Mouse (Mus musculus): ENCODE results near the gene Ltbp1. TPM values are rescaled to one million over a fixed set of nuclear protein-coding genes. Genes with fewer than 3 reads are reported as not detected.

Ltbp1 gene
- polyA plus RNA-seq, 1 experiment from 2014 or later: 2.2 TPM

DNA sequence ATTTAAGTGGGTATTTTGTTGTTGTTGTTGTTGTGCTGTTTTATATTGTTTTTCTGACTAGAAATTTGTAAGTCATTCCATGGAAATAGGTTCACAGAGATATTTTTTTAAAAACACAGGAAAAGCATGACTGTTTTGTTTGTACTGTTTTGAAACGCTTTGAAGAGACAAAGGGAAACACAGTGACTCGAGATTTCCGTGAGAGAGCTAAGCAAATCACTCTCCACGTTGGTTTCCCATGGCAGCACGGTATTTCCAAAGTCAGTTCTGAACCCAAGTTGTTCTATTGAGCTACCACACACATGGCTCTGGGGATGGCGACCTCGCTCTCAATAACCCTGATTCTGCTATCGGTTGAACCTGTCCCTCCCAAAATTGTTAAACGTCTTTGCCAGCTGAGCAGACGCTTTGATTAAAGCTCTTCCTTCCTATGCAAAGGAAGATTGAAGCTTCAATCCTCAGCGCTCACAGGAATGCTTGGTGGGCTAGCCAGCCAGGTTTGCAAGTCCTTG, 431.9 kb downstream of the Ltbp1 start:
- ATAC-seq (ENCODE audit: low FRiP score): no peak
- no peak overlapping the region for H3K4me2 ChIP-seq
- 71% methylated on average over 11 of the region's 11 CpGs for WGBS
- H3K9me3 ChIP-seq: no peaks in the 10 kb centered on the region
- H3K4me3 ChIP-seq: no peak overlapping the region
- H3K27me3 ChIP-seq: no peaks in the 10 kb centered on the region
- H3K4me1 ChIP-seq (replicated peaks): 0 out of 2 replicates have a peak, but pooled peaks cover 8% of the 10 kb centered on the region
- no peaks in the 10 kb centered on the region for H3K36me3 ChIP-seq
- H3K27ac ChIP-seq: no peak overlapping the region
- no peak overlapping the region for H3K9ac ChIP-seq

DNA sequence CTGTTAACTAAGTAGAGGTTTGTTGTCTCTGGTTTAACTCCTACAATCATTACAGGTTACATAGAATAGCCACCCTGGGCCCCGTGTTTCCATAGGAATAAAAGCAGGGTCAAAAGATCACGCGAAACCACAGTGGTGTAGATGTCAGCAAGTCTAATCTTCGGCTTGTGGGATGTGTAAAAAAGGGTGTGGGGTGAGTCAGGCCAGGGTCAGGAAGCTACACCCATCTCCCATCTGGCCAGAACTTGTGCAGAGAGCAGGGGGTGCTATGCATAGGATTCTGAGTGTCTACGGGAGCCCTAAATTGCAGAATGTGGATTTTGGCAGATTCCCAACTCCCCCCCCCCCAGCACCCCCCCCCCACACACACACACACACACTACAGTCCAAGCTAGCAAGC, 432.8 kb downstream of the Ltbp1 start:
- no peak for ATAC-seq (ENCODE audit: low FRiP score)

GRCm38 (mm10) chr17:75439062-75439461, 433.7 kb downstream of the Ltbp1 start:
- peak; percentile 52; the same call in 1 of the 2 replicates for ATAC-seq (ENCODE audit: low FRiP score)
- WGBS: 67% methylated on average over 14 of the region's 14 CpGs
- no peak overlapping the region for H3K4me3 ChIP-seq

More for the DNA sequence above, 432.8 kb downstream of the Ltbp1 start:
- H3K27ac ChIP-seq: no peak overlapping the region
- 0 out of 2 replicates have a peak, but pooled peaks cover 10% of the 10 kb centered on the region for H3K4me1 ChIP-seq (replicated peaks)
- H3K4me3 ChIP-seq: no peak overlapping the region
- no peaks in the 10 kb centered on the region for H3K36me3 ChIP-seq
- WGBS: 58% methylated on average over 5 of the region's 5 CpGs
- no peak overlapping the region for H3K4me2 ChIP-seq
- no peak overlapping the region for H3K9ac ChIP-seq
- H3K27me3 ChIP-seq: no peaks in the 10 kb centered on the region
- H3K9me3 ChIP-seq: no peaks in the 10 kb centered on the region

GRCm38 (mm10) chr17:75440619-75441018, 435.3 kb downstream of the Ltbp1 start:
- peak; percentile 37; the same call in 1 of the 2 replicates for ATAC-seq (ENCODE audit: low FRiP score)
- 0 out of 2 replicates have a peak, but pooled peaks cover 13% of the 10 kb centered on the region for H3K4me1 ChIP-seq (replicated peaks)
- WGBS: 38% methylated on average over 7 of the region's 7 CpGs

More at GRCm38 (mm10) chr17:75439062-75439461, 433.7 kb downstream of the Ltbp1 start:
- Histone ChIP-seq H3K4me1 (replicated peaks) (0 out of 2 replicates have a peak, but pooled peaks cover 13% of the 10 kb centered on the region), H3K9me3 (no peaks in the 10 kb centered on the region), H3K9ac (no peak overlapping the region), H3K4me2 (no peak overlapping the region), H3K27me3 (no peaks in the 10 kb centered on the region), H3K36me3 (no peaks in the 10 kb centered on the region), H3K27ac (no peak overlapping the region)

DNA sequence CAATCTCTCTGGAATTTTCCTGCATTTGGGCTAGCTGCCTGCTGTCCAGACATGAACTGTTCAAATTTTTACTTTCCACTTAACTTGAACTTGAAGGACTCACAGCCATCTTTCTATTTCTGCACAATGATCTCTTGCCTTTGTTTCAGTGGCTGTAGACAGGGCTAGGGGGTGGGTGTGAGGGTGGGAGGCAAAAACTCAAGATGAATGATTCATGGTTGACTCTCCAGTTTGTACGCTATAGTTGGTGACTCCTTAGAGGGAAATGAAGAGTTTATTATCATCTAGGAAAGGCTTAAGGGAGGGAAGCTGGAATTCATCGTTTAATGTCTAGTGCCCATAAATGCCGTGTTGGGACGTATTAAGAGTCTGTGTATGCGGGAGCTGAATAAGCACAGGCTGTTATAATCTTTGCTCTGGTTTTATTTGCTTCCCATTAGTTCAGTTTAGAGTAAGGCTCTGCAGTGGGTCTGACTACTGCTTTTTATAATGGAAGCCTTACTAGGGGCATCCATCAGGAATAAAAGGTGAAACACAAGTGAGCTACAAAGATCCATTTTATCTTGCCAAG, 436.0 kb downstream of the Ltbp1 start:
- H3K9me3 ChIP-seq: no peaks in the 10 kb centered on the region
- no peak overlapping the region for H3K4me3 ChIP-seq
- H3K9ac ChIP-seq: no peak overlapping the region
- no peak overlapping the region for H3K27ac ChIP-seq
- no peaks in the 10 kb centered on the region for H3K27me3 ChIP-seq
- WGBS: 63% methylated on average over 5 of the region's 5 CpGs
- ATAC-seq (ENCODE audit: low FRiP score): peak; percentile 30; the same call in 1 of the 2 replicates
- 0 out of 2 replicates have a peak, but pooled peaks cover 13% of the 10 kb centered on the region for H3K4me1 ChIP-seq (replicated peaks)
- H3K36me3 ChIP-seq: no peaks in the 10 kb centered on the region
- H3K4me2 ChIP-seq: no peak overlapping the region

More at GRCm38 (mm10) chr17:75440619-75441018, 435.3 kb downstream of the Ltbp1 start:
- Histone ChIP-seq H3K4me3 (no peak overlapping the region), H3K27ac (peak overlapping the region; percentile 50), H3K27me3 (no peaks in the 10 kb centered on the region), H3K9me3 (no peaks in the 10 kb centered on the region), H3K4me2 (0 out of 2 replicates have a peak overlapping the region, but pooled peaks have one; percentile 0), H3K9ac (no peak overlapping the region), H3K36me3 (no peaks in the 10 kb centered on the region)

Measured in hindbrain, embryonic 13.5 days (tissue).